Mouse (Mus musculus) brain, embryonic 14.5 days (tissue): ENCODE data around the gene Lancl3.

Source experiments
- CTCF ChIP-seq: fragments of 200-500 bp; IDR thresholded peaks from 2 replicates; pipeline ENCODE4 v1.5.1; 2012; ENCODE audit warnings: inconsistent platforms, mild to moderate bottlenecking, moderate library complexity, borderline replicate concordance; ENCODE audit not compliant: insufficient read depth, insufficient read length; ENCODE audit errors: extremely low read depth
- POLR2A ChIP-seq: fragments of 200-500 bp; IDR thresholded peaks from 2 replicates; pipeline ENCODE4 v1.6.1; 2012; ENCODE audit warnings: mild to moderate bottlenecking, inconsistent platforms, borderline replicate concordance; ENCODE audit not compliant: poor library complexity, insufficient read depth, insufficient read length, severe bottlenecking; ENCODE audit errors: extremely low read depth

- TF ChIP-seq CTCF, result no peak
- no peak for TF ChIP-seq POLR2A
Observed at GRCm38 (mm10) chrX:9219570-9219969, 19.9 kb downstream of the Lancl3 start.
